Mouse (Mus musculus): ENCODE data around the gene Ifit3b. TPM values are rescaled to one million over a fixed set of nuclear protein-coding genes. Genes with fewer than 3 reads are reported as not detected.
"Not testable (repeated sequence)": the region's sequence is repeated elsewhere in the genome, so short reads cannot be mapped to it uniquely, and the experiment has no call there.

The Ifit3b gene
- total RNA-seq (2021): 1 to 10 TPM; 3.5 to 3.7 TPM
- long read RNA-seq, experiment 1, partial matches to known transcripts: 0 of 5 reads
- long read RNA-seq, experiment 1, other reads (novel, unspliced or antisense): 1 of 5 reads
- long read RNA-seq, experiment 2, transcript Ifit3b-201 (2 exons, 2,000 nt): major isoform, 6 of 6 reads
- long read RNA-seq, experiment 2, partial matches to known transcripts: 0 of 6 reads
- long read RNA-seq, experiment 2, other reads (novel, unspliced or antisense): 0 of 6 reads

- peak; percentile 40 to 57 for DNase-seq
Observed at GRCm38 (mm10) chr19:34607237-34608051, at the start of gene Ifit3b. Ifit3b (plus strand) TSS chr19:34607970.

- DNase-seq: no peak
Observed at GRCm38 (mm10) chr19:34562556-34562955, 45.2 kb upstream of the Ifit3b start.

- DNase-seq: no peak
Observed at GRCm38 (mm10) chr19:34566178-34566784, 41.5 kb upstream of the Ifit3b start.

- no peak for DNase-seq
Observed at GRCm38 (mm10) chr19:34568988-34569895, 38.5 kb upstream of the Ifit3b start.

GRCm38 (mm10) chr19:34569896-34570476, 37.8 kb upstream of the Ifit3b start:
- DNase-seq: peak; percentile 8 to 19

GRCm38 (mm10) chr19:34571080-34571479, 36.7 kb upstream of the Ifit3b start:
- no peak for DNase-seq

- no peak for DNase-seq
Observed at GRCm38 (mm10) chr19:34573650-34574049, 34.1 kb upstream of the Ifit3b start.

- DNase-seq: no peak
Observed at GRCm38 (mm10) chr19:34577121-34577520, 30.6 kb upstream of the Ifit3b start.

- DNase-seq: not testable (repeated sequence)
Observed at GRCm38 (mm10) chr19:34582696-34583095, 25.1 kb upstream of the Ifit3b start.

- DNase-seq: peak; percentile 23 to 52
Observed at GRCm38 (mm10) chr19:34583126-34583766, 24.5 kb upstream of the Ifit3b start, which contains the start of gene Ifit3. Ifit3 (plus strand) TSS chr19:34583531.

GRCm38 (mm10) chr19:34585740-34586458, 21.9 kb upstream of the Ifit3b start:
- DNase-seq: not testable (repeated sequence)

- not testable (repeated sequence) for DNase-seq
Observed at GRCm38 (mm10) chr19:34587898-34588692, 19.7 kb upstream of the Ifit3b start.

GRCm38 (mm10) chr19:34588959-34589358, 18.8 kb upstream of the Ifit3b start:
- no peak for DNase-seq

GRCm38 (mm10) chr19:34593456-34593855, 14.3 kb upstream of the Ifit3b start:
- no peak for DNase-seq

- DNase-seq: not testable (repeated sequence)
Observed at GRCm38 (mm10) chr19:34594523-34594922, 13.2 kb upstream of the Ifit3b start.

- no peak for DNase-seq
Observed at GRCm38 (mm10) chr19:34596811-34597210, 11.0 kb upstream of the Ifit3b start.

- DNase-seq: peak; percentile 32 to 62
Observed at GRCm38 (mm10) chr19:34598341-34598740, 9.4 kb upstream of the Ifit3b start.

GRCm38 (mm10) chr19:34599250-34599649, 8.5 kb upstream of the Ifit3b start:
- DNase-seq: not testable (repeated sequence)

GRCm38 (mm10) chr19:34601888-34602287, 5.9 kb upstream of the Ifit3b start, which contains the start of gene Ifit1bl1:
Ifit1bl1 (minus strand) TSS chr19:34601956.
- DNase-seq: not testable (repeated sequence)

All from adrenal gland, postnatal 36 days (tissue).